9 mouse cellular contexts compared by ENCODE assay signal in genomic region chr2:132781439-132782068, GRCm38 (mm10). TPM values are rescaled to one million over a fixed set of nuclear protein-coding genes. Genes with fewer than 3 reads are reported as not detected.
DNase-seq lines count a peak whose midpoint lies in the region; ATAC-seq and TF ChIP-seq lines count a peak whose summit lies in the region.
"Had no signal": no experiment of that assay in that cellular context is flagged by ENCODE, and none has a peak within 500 bp of the region (broad histone marks: within the 10 kb centered on the region; RNA-seq: fewer than 3 reads in every experiment).

No protein-coding gene starts in this region.

- H3K9me3 ChIP-seq in MEL (replicated peaks; ENCODE audit: insufficient read depth, low read length), result no peaks in the 10 kb centered on the region
- H3K9me3 ChIP-seq in hindbrain, embryonic 14.5 days (ENCODE audit: control insufficient read depth, low read length), result no peaks in the 10 kb centered on the region

- no peak for TF ChIP-seq RAD21 in MEL (IDR thresholded peaks at IDR 0.05; ENCODE audit: low read depth, low read length)

- H3K4me1 ChIP-seq in MEL (ENCODE audit: control insufficient read depth in 1 of 2, insufficient read depth in 2 of 2, low read length in 2 of 2), result no peaks in the 10 kb centered on the region
- H3K4me1 ChIP-seq in hindbrain, embryonic 14.5 days (replicated peaks; ENCODE audit: control insufficient read depth, insufficient read depth, low read length), result peaks cover 8% of the 10 kb centered on the region; the same call in 1 of the 2 replicates

- no peak for TF ChIP-seq POLR2A in MEL (IDR thresholded peaks at IDR 0.05; ENCODE audit: control insufficient read depth in 1 of 2, insufficient read depth in 1 of 2, low read depth in 1 of 2, low read length in 2 of 2, poor library complexity in 1 of 2)

- no peak for TF ChIP-seq CTCF in MEL (IDR thresholded peaks at IDR 0.05 in 2 of 3, conservative IDR thresholded peaks at IDR 0.05 in 1 of 3; ENCODE audit: control insufficient read depth in 1 of 3, insufficient read depth in 1 of 3, low read depth in 2 of 3, low read length in 3 of 3, poor library complexity in 1 of 3, severe bottlenecking in 1 of 3)

- peak overlapping the region; percentile 57 for H3K4me2 ChIP-seq in hindbrain, embryonic 14.5 days (replicated peaks)

- under 1% methylated on average over 36 of the region's 41 CpGs for WGBS in hindbrain, embryonic 14.5 days

- H3K27me3 ChIP-seq in MEL (ENCODE audit: control insufficient read depth in 1 of 2, insufficient read depth in 2 of 2, low read length in 2 of 2), result no peaks in the 10 kb centered on the region; a peak in 1 of 4 replicates
- H3K27me3 ChIP-seq in hindbrain, embryonic 14.5 days (ENCODE audit: control insufficient read depth, insufficient read depth, low read length), result no peaks in the 10 kb centered on the region

- peak; percentile 63 for DNase-seq in MEL (ENCODE audit: low read depth, low spot score)
- peak; percentile 92 for DNase-seq in cerebellum, adult 9-11 months
- peak; percentile 88 for DNase-seq in frontal cortex, postnatal 36 days (ENCODE audit: low spot score in 2 of 2)
- DNase-seq in hindbrain, embryonic 14.5 days (ENCODE audit: low spot score), result peak; percentile 82
- peak; percentile 84 to 87 for DNase-seq in layer of hippocampus, postnatal 36 days
- peak; percentile 63 for DNase-seq in lung, postnatal 25 days (ENCODE audit: low spot score)
- peak; percentile 90 for DNase-seq in right cerebral cortex, adult 18-20 months
- DNase-seq in urinary bladder, postnatal 10 days (ENCODE audit: low spot score), result peak; percentile 50

- no peak overlapping the region for H3K27ac ChIP-seq in MEL (ENCODE audit: control insufficient read depth, low read depth, low read length)
- peak overlapping the region; percentile 97 for H3K27ac ChIP-seq in hindbrain, embryonic 14.5 days

- H3K4me3 ChIP-seq in MEL (ENCODE audit: control insufficient read depth in 1 of 2, insufficient read depth in 1 of 2, low read depth in 2 of 2, low read length in 2 of 2), result no peak overlapping the region
- H3K4me3 ChIP-seq in hindbrain, embryonic 14.5 days (replicated peaks; ENCODE audit: low read length), result peak overlapping the region; percentile 65

- H3K9ac ChIP-seq in MEL (ENCODE audit: control insufficient read depth, low read depth, low read length, poor library complexity, severe bottlenecking), result no peak overlapping the region
- peak overlapping the region; percentile 93 for H3K9ac ChIP-seq in hindbrain, embryonic 14.5 days

- no peak for TF ChIP-seq EP300 in MEL (IDR thresholded peaks at IDR 0.05; ENCODE audit: low read depth in 1 of 2, low read length in 2 of 2)

- no peaks in the 10 kb centered on the region for H3K36me3 ChIP-seq in MEL (ENCODE audit: control insufficient read depth in 1 of 2, insufficient read depth in 2 of 2, low read length in 2 of 2)
- H3K36me3 ChIP-seq in hindbrain, embryonic 14.5 days (replicated peaks; ENCODE audit: control insufficient read depth, insufficient read depth), result 0 out of 2 replicates have a peak, but pooled peaks cover 7% of the 10 kb centered on the region

- H3K79me2 ChIP-seq in MEL (ENCODE audit: control insufficient read depth, insufficient read depth, low read length, poor library complexity), result no peaks in the 10 kb centered on the region

- ATAC-seq in hindbrain, embryonic 14.5 days (ENCODE audit: low FRiP score), result peak; percentile 97

TF ChIP-seq in MEL, 35 proteins besides CTCF, POLR2A, EP300 and RAD21:
- no peak for TF ChIP-seq MEF2A (IDR thresholded peaks at IDR 0.05; ENCODE audit: extremely low read depth, insufficient replicate concordance, low read depth, low read length, poor library complexity, severe bottlenecking)
- no peak for TF ChIP-seq BHLHE40 (IDR thresholded peaks at IDR 0.05; ENCODE audit: borderline replicate concordance, low read depth, low read length)
- no peak for TF ChIP-seq MXI1 (IDR thresholded peaks at IDR 0.05; ENCODE audit: low read depth, low read length)
- TF ChIP-seq TBP (IDR thresholded peaks at IDR 0.05; ENCODE audit: low read depth, low read length), result no peak
- TF ChIP-seq SMC3 (IDR thresholded peaks at IDR 0.05; ENCODE audit: low read depth, low read length), result no peak
- no peak for TF ChIP-seq GATA1 (IDR thresholded peaks at IDR 0.05; ENCODE audit: low read depth, low read length)
- TF ChIP-seq MYC (IDR thresholded peaks at IDR 0.05; ENCODE audit: low read depth, low read length), result no peak
- no peak for TF ChIP-seq ZKSCAN1 (IDR thresholded peaks at IDR 0.05; ENCODE audit: low read depth, low read length)
- no peak for TF ChIP-seq USF1 (IDR thresholded peaks at IDR 0.05; ENCODE audit: low read depth, low read length)
- TF ChIP-seq TAL1 (IDR thresholded peaks at IDR 0.05; ENCODE audit: low read length), result no peak
- TF ChIP-seq UBTF (IDR thresholded peaks at IDR 0.05; ENCODE audit: borderline replicate concordance, insufficient read depth, low read depth, low read length), result no peak
- no peak for TF ChIP-seq CHD1 (IDR thresholded peaks at IDR 0.05; ENCODE audit: low read depth, low read length)
- TF ChIP-seq MAX (IDR thresholded peaks at IDR 0.05; ENCODE audit: low read length), result no peak

RNA-seq across cellular contexts. Expression of gene Chgb, which starts 0.5 kb away (rescaled TPM):
- total RNA-seq in MEL (2012; rRNA removed), result not detected in 2 replicates
- under 1 TPM in 1 of 2 experiments, not detected in 1; 0.06 TPM for polyA plus RNA-seq in MEL (2012; ENCODE audit: insufficient read depth in 1 of 2, insufficient read length in 2 of 2, low read depth in 1 of 2, low replicate concordance in 2 of 2, missing spikeins in 1 of 2)
- 70.3 and 84.2 TPM in 2 replicates for polyA plus RNA-seq in hindbrain, embryonic 14.5 days (2014; fragmentation: Nextera tagmentation; extraction: Ambion mirVana)
- 100 to 1,000 TPM; 295 to 348 TPM for total RNA-seq in layer of hippocampus, postnatal 36 days (2021)
- total RNA-seq: neutrophil, adult 5-6 weeks had no signal

RNA-seq across cellular contexts. Expression of gene Trmt6, which starts 34.3 kb away (rescaled TPM):
- total RNA-seq in MEL (2012; rRNA removed), result 60.1 and 64.1 TPM in 2 replicates
- polyA plus RNA-seq in MEL (2012; ENCODE audit: insufficient read depth in 1 of 2, insufficient read length in 2 of 2, low read depth in 1 of 2, low replicate concordance in 2 of 2, missing spikeins in 1 of 2), result 10 to 100 TPM in 1 of 2 experiments, not detected in 1; 53.6 TPM
- polyA plus RNA-seq in hindbrain, embryonic 14.5 days (2014; fragmentation: Nextera tagmentation; extraction: Ambion mirVana), result 15.7 and 18.5 TPM in 2 replicates
- 10 to 100 TPM; 27.9 to 32.4 TPM for total RNA-seq in layer of hippocampus, postnatal 36 days (2021)

RNA-seq across cellular contexts. Expression of gene Mcm8, which starts 34.4 kb away (rescaled TPM):
- total RNA-seq in MEL (2012; rRNA removed), result 22.0 and 25.1 TPM in 2 replicates
- 10 to 100 TPM in 1 of 2 experiments, not detected in 1; 21.9 TPM for polyA plus RNA-seq in MEL (2012; ENCODE audit: insufficient read depth in 1 of 2, insufficient read length in 2 of 2, low read depth in 1 of 2, low replicate concordance in 2 of 2, missing spikeins in 1 of 2)
- 5.1 and 6.6 TPM in 2 replicates for polyA plus RNA-seq in hindbrain, embryonic 14.5 days (2014; fragmentation: Nextera tagmentation; extraction: Ambion mirVana)
- total RNA-seq in layer of hippocampus, postnatal 36 days (2021), result 1 to 10 TPM; 3.3 to 4.2 TPM

Comparison
In these comparisons a context has a peak if more than half of its experiments do, and no peak if none do; other contexts are left out.
1. RNA of gene Chgb, which starts 0.5 kb away (total RNA-seq): 295 to 348 TPM in layer of hippocampus, postnatal 36 days; not detected in MEL; every median in the first group is over 100 times any median in the second.
2. Peak in every context shown above with its lines, with median percentiles within 50 percentile points of each other: DNase-seq.